Mouse (Mus musculus): ENCODE data around the gene Plcb4. TPM values are rescaled to one million over a fixed set of nuclear protein-coding genes. Genes with fewer than 3 reads are reported as not detected.

The Plcb4 gene
- polyA plus RNA-seq, 1 experiment from 2014 or later = 26.0 TPM

DNA sequence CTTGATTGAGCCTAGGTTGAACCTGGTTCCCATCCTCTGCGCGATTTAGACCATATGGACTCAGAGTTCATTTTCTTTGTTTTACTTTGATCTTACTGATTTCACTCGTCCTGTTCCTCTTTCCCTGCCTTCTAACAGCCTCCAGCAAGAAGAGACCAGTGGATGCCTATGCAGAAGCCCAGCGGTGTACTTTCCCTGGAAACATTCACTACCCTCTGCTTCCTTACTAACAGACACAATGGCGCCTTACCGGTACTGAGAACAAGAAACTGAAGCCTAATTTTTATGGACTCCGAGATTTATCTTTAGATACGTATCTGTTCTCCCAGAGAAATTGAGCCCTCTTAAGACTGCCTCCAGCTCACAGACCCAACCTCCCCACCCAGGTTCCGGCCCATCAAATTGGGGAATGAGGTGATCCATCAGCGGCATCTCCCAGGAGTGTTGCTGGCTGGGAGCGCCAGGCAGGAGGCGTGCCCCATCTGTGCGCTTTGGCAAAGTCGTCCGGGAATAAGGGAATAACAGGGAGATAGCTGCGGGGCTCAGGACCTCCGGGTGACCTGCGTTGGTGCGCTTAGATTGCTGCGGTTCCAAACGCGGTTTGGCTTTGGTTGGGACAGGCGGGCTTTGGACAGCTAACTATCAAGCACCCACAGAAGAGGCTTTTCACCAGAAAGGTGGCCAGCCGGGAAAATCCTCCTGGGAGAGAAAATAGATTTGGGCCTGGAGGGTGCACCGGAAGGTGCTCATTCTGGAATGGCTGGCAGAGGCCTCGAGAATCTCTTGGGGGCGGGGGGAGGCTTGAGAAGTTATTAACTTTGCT is 392.2 kb downstream of the Plcb4 start:
- H3K9ac ChIP-seq = 0 out of 2 replicates have a peak overlapping the region, but pooled peaks have one; percentile 19
- H3K4me3 ChIP-seq = peak overlapping the region; percentile 33
- peaks cover 11% of the 10 kb centered on the region for H3K4me1 ChIP-seq
- 18% methylated on average over 27 of the region's 27 CpGs for WGBS
- peak overlapping the region; percentile 63 for H3K4me2 ChIP-seq
- no peak overlapping the region for H3K27ac ChIP-seq (replicated peaks)
- H3K27me3 ChIP-seq (replicated peaks) = peaks cover 55% of the 10 kb centered on the region
- H3K36me3 ChIP-seq = no peaks in the 10 kb centered on the region
- no peaks in the 10 kb centered on the region for H3K9me3 ChIP-seq
- no peak for ATAC-seq (ENCODE audit: extremely low read depth, insufficient number of reproducible peaks, low FRiP score, low TSS enrichment)

DNA sequence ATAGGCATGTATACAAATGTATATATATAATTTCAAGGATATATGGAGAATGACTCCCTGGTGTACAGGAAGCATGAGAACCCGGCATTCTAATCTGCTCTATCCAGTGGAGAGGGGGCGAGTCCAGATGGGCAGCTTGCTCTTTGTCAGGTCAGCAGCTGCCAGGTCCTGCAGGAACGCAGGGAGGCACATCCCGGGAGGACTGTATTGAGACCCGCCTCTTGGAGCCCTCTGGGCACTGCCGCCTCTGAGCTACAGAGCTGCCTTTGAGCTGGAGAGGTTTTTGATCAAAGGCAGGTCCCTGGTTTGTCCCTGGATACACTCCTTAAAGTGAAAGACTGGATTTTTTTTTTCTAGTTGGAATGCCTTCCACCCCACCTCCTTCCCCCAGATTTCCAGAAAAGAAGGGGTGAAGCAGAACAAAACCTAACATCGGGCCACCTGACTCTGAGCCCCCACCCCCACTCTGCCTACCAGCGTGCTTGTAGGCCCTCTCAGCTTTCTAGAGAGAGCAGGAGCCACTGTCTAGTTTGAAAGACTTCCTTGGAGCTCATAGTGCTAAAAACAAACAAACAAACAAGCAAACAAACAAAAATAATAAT is 393.0 kb downstream of the Plcb4 start, which contains the start of gene Lamp5:
Gene Lamp5, plus strand, starts transcription at position 552 of the 602 bp plus-strand sequence.
- H3K9ac ChIP-seq = 0 out of 2 replicates have a peak within 1 kb of the TSS, but pooled peaks have one; percentile 19
- H3K27ac ChIP-seq (replicated peaks) = no peak within 1 kb of the TSS
- H3K36me3 ChIP-seq = no peaks in the 10 kb centered on the region
- peaks cover 55% of the 10 kb centered on the region for H3K27me3 ChIP-seq (replicated peaks)
- H3K4me1 ChIP-seq = peaks cover 11% of the 10 kb centered on the region
- no peak for ATAC-seq (ENCODE audit: extremely low read depth, insufficient number of reproducible peaks, low FRiP score, low TSS enrichment)
- H3K9me3 ChIP-seq = no peaks in the 10 kb centered on the region
- H3K4me3 ChIP-seq = peak within 1 kb of the TSS; percentile 33
- peak within 1 kb of the TSS; percentile 63 for H3K4me2 ChIP-seq
- WGBS = 3% methylated on average over 8 of the region's 8 CpGs

DNA sequence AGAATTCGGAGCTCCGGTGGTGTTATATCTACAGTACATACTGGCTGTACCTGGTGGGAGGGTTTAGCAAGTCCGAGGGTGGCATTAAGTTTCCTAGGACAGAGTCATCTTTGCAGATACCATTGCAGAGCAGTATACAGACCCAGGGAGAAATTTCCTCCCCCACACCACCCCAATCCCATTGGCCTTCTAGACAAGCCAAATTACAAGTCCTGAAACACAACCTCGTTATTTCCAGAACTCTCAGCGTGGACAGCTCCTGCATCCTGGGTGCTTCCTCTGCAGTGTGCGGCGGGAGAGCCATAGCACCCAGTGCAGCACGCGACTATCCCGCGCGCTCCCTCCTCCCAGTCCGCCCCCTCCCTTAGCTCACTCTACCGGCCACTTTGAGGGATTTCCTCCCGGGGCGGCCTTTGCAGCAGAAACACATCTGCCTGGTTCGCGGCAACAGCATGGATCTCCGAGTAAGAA is 399.1 kb downstream of the Plcb4 start:
- H3K4me3 ChIP-seq = peak overlapping the region; percentile 34

DNA sequence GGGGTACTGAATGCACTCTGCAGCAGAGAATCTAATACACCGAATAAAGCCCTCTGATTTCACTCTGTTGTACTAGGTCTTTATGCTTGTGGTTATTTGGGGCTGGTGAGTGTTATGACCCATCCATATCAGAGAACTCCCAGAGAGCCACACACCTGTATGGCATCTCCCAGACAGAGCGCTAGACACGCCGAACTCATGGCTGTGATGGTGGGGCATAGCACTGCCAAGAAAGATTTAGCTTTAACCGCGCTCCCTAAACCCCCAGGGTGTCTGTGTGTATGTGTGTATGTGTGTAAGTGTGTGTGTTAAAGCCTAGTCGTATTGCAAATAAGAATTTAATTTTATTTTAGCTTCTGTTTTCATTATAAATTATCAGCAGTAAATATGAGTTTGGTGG is 399.6 kb downstream of the Plcb4 start:
- Histone ChIP-seq H3K9ac (no peak overlapping the region), H3K4me2 (peak overlapping the region; percentile 60), H3K9me3 (no peaks in the 10 kb centered on the region), H3K27ac (replicated peaks) (no peak overlapping the region), H3K4me3 (peak overlapping the region; percentile 34), H3K36me3 (no peaks in the 10 kb centered on the region), H3K4me1 (peaks cover 13% of the 10 kb centered on the region), H3K27me3 (replicated peaks) (peaks cover 63% of the 10 kb centered on the region)
- ATAC-seq (ENCODE audit: extremely low read depth, insufficient number of reproducible peaks, low FRiP score, low TSS enrichment) = no peak
- WGBS = 8% methylated on average over 7 of the region's 7 CpGs

More for the DNA sequence above, 399.1 kb downstream of the Plcb4 start:
- H3K36me3 ChIP-seq = no peaks in the 10 kb centered on the region
- H3K9me3 ChIP-seq = no peaks in the 10 kb centered on the region
- H3K9ac ChIP-seq = no peak overlapping the region
- WGBS = 5% methylated on average over 19 of the region's 19 CpGs
- H3K4me1 ChIP-seq = peaks cover 13% of the 10 kb centered on the region
- no peak for ATAC-seq (ENCODE audit: extremely low read depth, insufficient number of reproducible peaks, low FRiP score, low TSS enrichment)
- no peak overlapping the region for H3K27ac ChIP-seq (replicated peaks)
- peaks cover 68% of the 10 kb centered on the region for H3K27me3 ChIP-seq (replicated peaks)
- H3K4me2 ChIP-seq = peak overlapping the region; percentile 60

DNA sequence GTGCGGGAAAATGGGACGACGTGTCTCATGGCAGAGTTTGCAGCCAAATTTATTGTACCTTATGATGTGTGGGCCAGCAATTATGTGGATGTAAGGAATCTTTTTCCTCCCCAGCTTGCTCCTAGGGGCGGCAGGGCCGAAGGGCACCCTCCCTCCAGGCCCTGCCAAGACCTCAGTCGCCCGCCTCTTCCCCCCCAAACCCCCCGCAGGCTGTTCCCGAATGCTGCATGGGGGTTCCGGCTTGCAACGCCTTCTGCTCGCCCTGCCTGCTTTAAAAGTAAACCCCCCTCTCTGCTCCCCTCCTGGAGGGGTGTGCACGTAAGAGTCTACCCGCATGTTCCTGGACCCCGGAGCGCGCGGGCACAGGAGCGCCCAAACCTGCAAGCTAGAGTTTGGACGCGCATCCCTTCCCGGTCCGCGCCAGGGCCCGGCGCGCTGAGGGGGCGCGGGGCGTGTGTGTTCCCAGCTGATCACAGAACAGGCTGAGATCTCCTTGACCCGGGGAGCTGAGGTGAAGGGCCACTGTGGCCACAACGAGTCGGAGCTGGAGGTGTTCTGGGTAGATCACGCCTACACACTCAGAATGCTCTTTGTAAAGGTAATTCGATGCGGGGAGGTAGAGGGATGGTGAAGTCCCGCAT is 400.3 kb downstream of the Plcb4 start:
- under 1% methylated on average over 37 of the region's 37 CpGs for WGBS
- Histone ChIP-seq H3K4me1 (peaks cover 13% of the 10 kb centered on the region), H3K4me3 (peak overlapping the region; percentile 23), H3K36me3 (no peaks in the 10 kb centered on the region), H3K9me3 (no peaks in the 10 kb centered on the region), H3K27ac (replicated peaks) (no peak overlapping the region), H3K9ac (no peak overlapping the region), H3K4me2 (peak overlapping the region; percentile 48), H3K27me3 (replicated peaks) (peaks cover 58% of the 10 kb centered on the region)
- no peak for ATAC-seq (ENCODE audit: extremely low read depth, insufficient number of reproducible peaks, low FRiP score, low TSS enrichment)
